Mouse (Mus musculus) ovary, postnatal 36 days (tissue): ENCODE results near the gene Cfap97d1.

Experiments used
- DNase-seq: peaks from one replicate; pipeline ENCODE4 v3.0.0; 2022; ENCODE audit warnings: low spot score, mixed read lengths

Cfap97d1 gene

DNA sequence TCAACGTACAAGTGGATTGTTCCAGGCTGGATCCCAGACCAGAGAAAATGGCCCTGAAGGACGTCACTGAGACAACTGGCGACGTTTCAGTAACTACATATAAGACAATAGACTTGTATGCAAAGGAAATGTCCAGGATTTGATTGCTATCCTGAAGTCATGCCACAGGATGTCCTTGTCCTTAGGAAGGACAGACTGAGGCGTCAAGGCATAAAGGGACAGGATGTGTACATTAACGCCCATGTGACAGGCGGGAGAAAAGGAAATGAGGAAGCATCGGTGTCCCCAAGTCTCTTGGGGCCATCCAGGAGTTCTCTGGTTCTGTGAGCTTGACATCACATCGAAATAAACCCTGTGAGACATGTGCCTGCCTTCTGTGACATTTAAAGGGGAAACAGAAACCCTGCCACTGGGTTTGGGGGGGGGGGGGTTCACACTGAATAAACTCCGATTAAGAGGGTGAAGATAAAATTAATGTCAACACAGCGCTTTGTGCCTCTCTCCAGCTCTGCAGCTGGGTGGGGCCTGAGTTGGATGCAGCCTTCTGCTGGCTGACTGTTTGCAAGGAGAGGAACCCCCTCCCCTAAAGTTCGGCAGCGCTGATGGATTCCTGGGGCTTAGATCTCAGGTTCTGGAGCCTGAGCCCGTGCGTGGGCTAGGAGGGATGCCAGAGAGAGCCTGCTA, 25.0 kb downstream of the Cfap97d1 start:
- no peak for DNase-seq

DNA sequence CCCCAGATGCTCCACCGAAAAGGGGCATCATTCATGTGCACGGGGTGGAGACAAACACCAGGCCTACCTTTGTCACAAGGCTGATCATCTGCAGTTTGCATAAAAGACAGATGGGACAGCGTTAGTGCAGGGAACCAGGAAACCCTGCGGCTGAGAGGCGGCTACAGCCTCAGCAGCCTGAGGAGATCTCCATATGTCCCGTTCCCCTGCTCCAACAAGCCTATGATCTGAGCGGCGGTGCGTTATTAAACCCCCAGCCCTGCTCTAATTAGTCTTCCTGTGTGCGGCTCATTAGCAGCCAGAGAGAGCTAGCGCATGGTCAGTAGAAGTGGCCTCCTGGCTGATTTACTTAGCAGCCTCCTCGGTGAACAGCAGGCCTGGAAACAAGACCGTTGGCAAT, 26.1 kb downstream of the Cfap97d1 start:
- no peak for DNase-seq

DNA sequence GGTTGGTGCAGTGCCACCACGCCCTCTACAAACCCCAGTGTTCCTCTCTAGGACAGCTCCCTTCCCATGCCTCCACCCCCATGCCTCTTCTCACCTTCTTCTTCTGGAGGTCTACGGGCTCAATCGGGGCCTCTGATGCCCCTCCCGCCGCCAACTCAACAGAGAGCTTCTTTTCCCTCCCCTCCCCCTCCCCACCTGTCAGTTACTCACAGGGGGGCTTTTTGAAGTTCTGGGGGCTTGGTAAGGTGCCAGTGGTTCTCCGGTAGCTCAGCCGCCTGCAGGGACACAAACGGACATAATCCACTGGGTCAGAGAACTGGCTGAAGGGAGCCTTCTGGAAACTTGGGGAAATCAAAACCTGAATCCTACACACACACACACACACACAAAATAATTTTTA, 27.4 kb downstream of the Cfap97d1 start:
- DNase-seq = no peak

DNA sequence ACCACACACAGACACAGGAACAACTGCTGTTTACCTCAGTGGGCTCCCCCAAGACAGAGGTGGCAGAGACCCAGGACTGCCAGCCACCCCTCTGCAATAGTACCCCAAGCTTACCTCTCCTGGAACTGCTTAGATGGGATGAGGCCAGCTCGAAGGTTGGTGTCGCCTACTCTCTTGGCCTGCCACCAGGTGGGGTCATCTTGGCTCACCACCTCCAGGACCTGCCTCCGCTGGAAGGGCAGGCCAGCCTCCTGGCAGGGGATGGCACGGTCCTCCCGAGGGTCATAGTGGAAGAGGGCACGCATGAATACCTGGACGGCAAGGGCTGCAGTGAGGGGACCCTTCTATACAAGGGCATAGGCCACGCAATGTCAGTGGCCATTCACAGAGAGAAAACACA, 29.1 kb downstream of the Cfap97d1 start:
- no peak for DNase-seq

DNA sequence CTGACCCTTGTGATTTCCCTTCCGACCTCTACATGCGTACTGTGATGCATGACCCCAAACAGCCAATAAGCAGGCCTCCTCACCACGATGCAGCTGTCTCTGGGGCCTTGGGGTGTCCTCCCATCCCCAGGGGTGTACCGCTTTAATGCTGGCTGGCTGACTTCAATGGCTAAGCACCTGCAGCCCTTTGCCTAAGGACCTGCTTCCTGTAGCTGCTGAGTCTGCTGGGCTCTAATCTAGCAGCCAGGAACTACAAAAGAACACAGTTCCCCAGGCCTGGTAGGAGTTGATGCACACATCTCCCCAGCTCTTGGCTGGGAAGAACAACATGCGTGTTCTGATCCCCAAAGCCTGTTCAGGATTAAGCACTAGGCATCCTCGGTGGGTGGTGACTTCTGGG, 31.4 kb downstream of the Cfap97d1 start:
- no peak for DNase-seq

DNA sequence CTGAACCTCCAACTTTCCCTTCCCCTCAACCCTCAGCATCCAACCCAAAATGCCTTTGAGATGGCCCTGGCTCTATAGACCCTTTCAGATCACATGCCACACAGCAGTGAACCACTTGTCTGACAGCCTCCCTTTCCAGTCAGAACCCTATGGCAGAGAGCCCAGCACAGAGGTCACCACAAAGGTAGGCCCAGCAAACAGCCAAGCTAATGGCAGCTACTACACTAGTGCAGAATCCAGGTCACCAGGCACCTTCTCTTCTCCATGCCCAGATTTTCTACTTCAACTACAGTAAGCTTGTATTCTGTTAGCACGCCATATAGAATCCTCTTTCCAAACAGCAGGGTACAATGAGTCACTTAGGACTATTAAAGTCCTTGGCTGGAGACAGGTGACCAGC, 32.1 kb downstream of the Cfap97d1 start:
- no peak for DNase-seq

DNA sequence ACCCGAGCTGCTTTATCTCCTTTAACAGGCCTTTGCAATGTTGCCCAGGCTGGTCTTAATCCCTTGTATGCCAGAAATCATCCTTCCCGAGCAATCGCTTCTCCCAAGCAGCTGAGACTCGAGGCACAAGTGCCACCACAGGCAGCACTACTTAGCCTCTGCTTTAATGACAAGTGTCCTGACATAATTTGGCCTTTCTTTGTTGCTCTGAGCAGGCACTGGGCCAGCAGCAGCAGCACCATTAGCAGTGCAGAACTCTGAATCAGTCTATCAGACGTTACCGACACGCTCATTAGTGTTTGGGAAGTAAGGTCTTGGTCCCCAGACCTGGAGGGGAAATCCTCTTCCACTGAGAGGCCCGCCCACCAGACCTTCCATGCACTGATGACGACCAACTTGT, 35.7 kb downstream of the Cfap97d1 start:
- DNase-seq = no peak

DNA sequence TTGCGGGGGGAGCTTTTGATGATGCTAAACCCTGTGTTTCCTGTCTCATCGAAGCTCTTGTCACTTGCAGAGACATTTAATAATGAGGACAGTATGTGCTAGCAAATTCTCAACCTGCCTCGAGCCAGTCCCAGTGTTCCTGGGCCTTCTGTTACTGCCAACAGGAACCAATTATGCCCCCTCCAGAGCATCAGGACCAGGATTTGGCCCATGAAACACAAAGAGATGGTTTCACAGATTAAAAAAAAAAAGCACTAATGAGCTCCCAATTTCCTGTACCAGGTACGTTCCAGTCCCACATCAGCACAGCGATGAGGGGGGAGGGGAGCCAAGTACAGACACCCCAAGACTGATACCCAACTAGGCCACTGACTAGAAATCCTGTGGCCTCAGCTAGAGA, 37.1 kb downstream of the Cfap97d1 start:
- DNase-seq = no peak

DNA sequence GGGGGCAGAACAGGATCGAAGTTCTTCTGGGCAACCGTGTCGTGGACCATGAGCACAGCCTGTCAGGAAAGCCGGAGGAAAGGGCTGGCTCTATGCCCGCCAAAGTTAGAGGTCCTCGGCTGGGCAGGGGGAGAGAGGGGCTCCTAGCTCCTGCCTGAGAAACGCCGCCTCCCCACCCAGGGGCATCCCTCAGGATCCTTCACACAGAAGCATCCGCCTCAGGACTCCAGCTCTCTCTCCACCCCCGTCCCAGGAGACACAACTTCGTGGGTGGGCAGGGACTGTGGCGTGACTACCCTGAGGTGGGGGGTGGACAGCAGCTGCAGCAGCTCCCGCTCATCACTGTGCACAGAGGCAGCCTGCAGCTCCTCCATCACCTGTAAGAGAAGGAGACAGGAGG, 39.3 kb downstream of the Cfap97d1 start:
- no peak for DNase-seq

DNA sequence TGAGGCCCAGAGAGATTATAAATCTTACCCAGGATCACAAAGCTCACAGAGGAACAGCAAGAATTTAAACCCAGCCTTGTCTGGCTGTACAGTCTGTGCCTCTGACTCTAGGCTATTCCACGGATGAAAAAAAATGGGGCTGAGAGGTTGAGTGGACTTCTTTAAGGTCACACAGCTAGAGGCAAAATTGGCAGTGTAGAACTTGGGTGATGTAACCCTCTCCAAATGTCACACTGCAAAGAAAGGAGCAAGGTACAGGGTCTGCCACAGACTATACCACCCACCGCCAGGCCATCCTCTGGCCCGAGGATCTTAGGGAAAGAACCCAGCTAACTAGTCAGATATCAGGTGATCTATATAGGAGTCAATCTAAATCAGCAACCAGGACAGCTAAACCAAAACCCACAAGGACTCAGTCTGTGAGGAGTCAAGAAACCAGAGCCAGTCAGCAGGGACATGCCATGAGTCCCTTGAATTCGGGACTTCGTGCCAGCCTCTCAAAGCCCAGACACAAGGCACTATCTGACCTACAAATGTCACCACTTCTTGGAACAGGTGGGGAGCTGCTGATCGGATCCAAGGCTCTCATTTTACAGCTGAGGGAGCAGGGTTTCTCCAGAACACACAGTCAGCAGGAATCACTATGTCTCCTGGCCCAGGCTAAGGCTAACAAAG, 40.1 kb downstream of the Cfap97d1 start:
- no peak for DNase-seq

DNA sequence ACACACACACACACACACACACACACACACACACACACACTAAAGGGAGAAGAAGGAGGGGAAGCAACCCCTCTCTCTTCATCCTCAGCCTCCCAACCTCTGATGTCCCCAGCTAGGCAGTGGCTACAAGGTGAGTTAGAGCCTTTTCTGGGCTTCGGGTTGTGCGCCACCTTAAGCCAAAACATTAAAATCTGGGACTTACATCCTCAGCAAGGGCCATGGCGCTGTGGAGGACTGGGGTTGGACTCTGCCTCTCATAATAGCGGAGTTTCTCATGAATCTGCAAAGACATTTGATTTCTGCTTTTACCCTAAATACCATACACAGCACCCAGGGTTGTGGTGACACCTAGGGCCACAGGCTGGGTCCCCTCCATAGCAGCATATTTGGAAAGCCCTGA, 40.8 kb downstream of the Cfap97d1 start:
- DNase-seq = no peak

DNA sequence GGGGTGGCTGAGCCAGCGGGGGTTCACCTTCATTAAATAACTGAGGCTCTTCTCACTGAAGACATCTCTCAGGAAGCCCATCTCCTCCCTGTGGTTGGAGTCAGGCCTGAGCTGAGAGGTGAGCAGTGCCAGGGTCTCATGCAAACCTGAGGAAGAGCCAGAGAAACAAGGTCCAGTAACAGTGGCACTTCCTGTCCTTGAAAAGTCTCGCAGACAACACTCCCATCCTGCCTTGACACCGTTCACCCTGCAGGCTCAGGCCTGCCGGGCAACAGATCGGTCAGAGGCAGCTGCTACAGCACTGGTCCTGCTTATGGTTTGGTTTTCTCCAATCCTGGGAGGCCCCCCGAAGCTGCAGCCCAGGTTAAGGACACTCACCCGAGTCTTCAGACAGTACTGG, 41.3 kb downstream of the Cfap97d1 start:
- DNase-seq = no peak

DNA sequence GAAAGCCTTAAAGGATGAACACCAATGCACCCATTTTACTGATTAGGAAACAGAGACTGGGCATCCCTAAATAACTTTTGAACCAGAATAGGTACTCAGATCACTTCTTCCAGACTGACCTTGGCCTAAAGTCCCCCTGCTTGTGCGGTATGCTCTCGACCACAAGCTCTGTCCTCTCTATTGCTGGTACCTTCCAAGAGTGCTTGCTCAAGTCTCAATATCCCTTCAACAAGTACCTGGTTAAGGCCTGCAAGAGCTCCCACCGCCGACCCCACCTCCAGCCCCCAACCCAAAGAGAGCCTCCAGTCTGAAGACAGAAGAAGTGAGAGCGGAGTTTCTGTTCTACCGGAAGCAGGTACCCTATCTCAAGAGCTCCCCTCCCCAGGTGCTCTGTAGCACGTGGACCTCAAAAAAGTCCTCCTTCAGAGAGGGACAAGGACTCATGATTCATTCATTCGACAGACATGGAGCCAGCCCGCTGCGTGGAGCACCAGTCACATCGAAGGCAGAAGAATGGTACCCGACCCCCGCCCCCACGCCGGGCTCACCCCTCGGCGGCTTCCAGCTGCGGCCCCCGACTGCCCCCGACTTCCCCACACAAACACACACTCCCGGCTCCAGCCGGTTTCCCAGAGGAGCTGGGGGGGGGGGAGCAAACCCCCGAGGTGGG, 42.0 kb downstream of the Cfap97d1 start:
- peak; percentile 15 for DNase-seq

DNA sequence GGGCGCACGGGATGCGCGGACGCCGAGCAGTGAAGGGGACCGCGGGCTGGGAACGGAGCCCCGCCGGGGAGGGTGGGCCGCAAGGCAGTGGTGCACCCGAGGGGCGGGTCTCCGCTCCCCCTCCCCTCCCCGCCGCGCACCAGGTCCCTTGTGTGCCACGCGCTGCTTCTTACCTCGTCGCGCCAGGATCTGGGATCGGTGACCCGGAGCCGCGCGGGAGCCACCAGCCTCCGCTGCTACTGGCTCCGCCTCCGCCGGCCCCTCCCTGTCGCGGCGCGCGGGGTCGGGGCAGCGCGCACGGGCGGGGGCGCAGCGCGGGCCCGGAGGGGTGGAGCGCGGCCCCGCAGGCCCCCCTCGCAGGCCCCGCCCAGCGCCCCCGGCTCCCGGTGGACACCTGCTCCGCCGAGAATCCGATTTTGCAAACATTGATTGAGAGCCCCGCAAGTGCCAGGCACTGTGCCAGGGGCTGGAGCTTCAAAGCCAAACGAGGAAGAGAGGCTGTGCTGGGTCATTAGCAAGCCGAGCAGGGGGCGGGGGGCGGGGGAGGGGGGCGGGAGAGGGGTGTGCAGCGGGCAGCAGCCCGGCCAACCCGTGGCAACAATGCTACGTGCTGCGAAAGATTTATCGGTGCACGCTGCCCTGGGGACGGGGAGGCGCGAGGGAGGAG, 42.7 kb downstream of the Cfap97d1 start:
- DNase-seq = peak; percentile 79

DNA sequence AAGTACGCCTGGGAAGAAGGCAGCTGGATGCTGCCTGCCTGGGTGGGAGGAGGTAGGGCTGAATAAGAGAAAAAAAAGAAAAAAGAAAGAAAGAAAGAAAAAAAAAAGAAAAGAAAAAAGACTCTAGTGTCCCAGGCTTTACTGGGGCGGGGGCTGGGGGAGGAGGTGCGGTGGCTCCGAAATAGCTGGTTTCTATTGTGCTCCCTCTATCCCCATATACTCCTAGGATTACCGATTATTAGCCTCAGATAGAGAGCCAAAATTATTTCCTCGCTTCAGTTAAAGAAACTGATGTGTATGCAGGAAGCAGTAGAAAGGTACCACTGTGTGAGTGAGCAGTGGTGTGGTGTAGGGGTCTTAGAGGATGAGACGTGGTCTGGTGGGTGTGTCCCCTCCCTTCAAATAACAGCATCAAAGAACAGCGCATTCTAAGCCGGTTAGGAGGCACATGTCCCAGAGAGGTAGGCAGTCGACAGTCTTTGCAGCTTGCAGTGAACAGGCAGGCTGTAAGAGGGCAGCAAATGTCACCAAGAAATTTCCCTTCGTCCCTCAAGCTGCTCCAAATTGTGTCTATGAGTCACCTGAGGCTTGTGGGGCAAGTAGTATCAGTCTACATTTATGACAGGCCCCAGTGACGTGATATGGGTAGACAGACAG, 43.4 kb downstream of the Cfap97d1 start:
- DNase-seq = no peak

DNA sequence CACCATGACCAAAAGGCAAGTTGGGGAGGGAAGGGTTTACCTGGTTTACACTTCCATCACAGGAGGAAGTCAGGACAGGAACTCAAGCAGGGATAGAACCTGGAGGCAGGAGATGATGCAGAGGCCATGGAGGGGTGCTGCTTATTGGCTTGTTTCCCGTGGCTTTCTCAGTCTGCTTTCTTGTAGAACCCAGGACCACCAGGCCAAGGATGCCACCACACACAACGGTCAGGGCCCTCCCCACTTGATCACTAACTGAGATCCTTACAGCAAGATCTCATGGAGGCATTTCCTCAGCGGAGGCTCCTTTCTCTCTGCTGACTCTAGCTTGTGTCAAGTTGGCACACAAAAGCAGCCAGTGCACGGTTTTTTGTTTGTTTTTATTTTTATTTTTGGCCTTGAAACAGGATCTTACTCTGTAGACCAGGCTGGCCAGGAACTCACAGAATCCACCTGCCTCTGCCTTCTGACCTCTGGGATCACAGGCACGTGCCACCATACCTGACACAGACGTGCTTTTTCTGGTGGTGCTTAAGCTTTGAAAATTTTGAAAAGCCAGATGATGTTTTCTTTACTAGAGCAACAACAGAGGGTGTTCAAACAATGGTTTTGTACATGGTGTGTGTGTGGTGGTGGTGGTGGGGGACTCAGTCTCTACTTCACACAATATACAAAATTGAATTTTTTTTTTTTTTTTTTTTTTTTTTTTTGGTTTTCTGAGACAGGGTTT, 44.2 kb downstream of the Cfap97d1 start, which contains the start of gene Mpp3:
TSS of gene Mpp3 (minus strand) at position 375 of the 730 bp plus-strand sequence.
- no peak for DNase-seq

DNA sequence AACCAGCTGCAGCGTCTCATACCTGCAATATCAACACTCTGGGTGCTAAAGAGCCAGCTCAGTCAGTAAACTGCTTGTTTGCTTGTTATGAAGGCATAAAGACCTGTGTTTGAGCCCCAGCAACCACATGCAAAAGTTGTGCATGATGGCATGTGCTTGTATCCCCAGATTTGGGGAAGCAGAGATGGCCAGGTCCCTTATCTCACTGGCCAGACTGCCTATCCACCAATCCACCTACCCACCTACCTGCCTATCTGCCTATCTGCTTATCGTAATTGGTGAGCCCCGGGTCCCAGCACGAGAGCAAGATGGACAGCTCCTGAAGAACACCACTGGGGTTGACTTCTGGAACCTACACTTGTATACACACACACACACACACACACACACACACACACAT, 45.2 kb downstream of the Cfap97d1 start:
- DNase-seq = no peak

DNA sequence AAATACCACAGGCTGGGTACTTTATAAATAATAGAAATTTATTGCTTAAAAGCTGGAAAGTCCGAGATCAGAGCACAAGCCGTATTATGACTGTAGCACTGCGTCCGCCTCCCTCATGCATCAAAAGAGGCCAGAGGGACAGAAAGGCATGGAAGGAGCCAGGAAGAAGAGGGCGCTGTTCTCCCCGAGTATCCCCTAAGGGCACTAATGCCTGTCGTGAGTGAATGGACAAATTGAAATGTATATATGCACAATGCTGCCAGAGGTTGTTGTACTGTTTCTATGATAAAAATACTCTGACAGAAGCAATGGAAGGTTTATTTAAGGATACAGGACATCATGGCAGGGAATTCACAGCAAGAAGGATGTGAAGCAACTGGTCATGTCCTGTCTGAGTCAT, 45.9 kb downstream of the Cfap97d1 start:
- no peak for DNase-seq

DNA sequence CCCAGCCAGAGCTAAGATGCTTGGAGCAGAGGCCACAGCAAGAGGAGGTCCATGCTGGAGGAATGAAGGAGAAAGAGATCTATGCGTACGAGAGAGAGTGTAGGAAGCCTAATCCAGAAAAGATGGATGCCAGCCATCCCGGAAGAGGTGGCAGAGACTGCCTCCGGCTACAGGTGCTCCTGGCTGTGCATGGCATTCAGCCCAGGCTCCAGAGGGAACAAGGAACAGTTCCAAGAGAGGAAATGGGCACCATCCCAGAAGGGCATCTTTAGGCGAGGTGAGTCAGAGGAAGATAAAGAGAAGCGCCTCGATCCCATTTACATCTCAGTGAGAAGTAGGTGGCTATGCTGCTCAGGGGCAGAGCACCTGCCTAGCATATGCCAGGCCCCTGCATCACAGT, 47.1 kb downstream of the Cfap97d1 start:
- DNase-seq = no peak

DNA sequence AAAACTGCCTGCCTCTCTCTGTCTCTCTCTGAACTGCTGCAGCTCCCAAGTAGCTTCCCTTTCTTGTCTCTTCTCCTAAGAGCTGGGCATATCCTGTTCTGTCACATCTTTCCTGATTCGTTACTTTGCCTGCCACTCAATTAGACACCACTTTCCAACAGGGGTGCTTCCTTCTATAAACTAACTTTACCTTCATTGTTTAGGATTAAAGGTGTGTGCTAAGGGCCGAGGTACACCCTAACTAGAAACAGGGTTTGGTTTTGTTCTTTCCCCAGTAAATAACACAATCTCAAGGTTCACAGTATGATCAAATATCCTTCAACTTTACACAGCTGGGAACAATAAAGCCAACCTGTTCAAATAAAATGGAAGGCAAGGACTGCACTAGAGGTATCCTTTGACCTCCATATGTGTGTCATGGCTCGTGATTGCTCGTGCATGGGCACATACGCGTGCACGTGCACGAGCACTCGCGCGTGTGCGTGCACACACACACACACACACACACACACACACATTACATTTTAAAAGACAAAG, 49.0 kb downstream of the Cfap97d1 start:
- DNase-seq = no peak

DNA sequence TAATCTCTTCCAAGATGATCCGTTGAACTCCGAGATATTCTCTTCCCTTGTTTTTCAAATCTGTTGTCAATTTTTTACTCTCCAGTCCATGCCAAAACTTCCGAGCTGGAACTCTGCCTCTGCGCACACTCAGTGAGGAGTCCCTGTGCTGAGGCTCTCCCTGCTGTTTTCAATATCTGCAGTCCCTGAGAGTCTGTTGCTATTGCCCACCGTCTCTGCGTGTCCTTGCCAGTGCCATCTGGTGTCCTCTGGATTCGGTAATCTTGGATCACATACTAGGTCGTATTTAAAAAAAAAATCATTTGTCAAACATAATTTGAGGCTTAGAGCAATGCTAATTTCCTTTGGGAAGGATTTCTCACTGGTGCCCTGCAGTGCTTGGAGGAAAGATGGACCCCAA, 50.8 kb downstream of the Cfap97d1 start:
- peak; percentile 48 for DNase-seq
